Mouse (Mus musculus) testis, adult 2 months (tissue): ENCODE data around the gene Gga3. TPM values are rescaled to one million over a fixed set of nuclear protein-coding genes. Genes with fewer than 3 reads are reported as not detected.

Experiments
- H3K27ac ChIP-seq: fragments of 200-500 bp; 2 replicates; pipeline ENCODE4 v1.5.1; 2012; ENCODE audit warnings: low read depth, low read length; ENCODE audit not compliant: control insufficient read depth, insufficient read depth
- H3K27me3 ChIP-seq: fragments of 200-500 bp; 2 replicates; pipeline ENCODE4 v1.6.1; 2012; ENCODE audit warnings: mild to moderate bottlenecking, low read length, moderate library complexity; ENCODE audit not compliant: control insufficient read depth, insufficient read depth
- H3K36me3 ChIP-seq: fragments of 200-500 bp; 2 replicates; pipeline ENCODE4 v1.6.1; 2012; ENCODE audit warnings: mild to moderate bottlenecking, low read length; ENCODE audit not compliant: control insufficient read depth, insufficient read depth
- H3K4me1 ChIP-seq: fragments of 200-500 bp; 2 replicates; pipeline ENCODE4 v1.6.1; 2012; ENCODE audit warnings: low read length; ENCODE audit not compliant: control insufficient read depth, insufficient read depth
- H3K4me3 ChIP-seq: fragments of 200-500 bp; 2 replicates; pipeline ENCODE4 v1.5.1; 2012; ENCODE audit warnings: low read depth, mild to moderate bottlenecking, low read length, moderate library complexity, mixed read lengths; ENCODE audit not compliant: control insufficient read depth
- CTCF ChIP-seq: fragments of 200-500 bp; IDR thresholded peaks from 2 replicates; pipeline ENCODE4 v1.5.1; 2012; ENCODE audit warnings: low read depth, mild to moderate bottlenecking, inconsistent platforms, low read length, moderate library complexity; ENCODE audit not compliant: control insufficient read depth, insufficient read depth, insufficient replicate concordance
- POLR2A ChIP-seq: fragments of 200-500 bp; IDR thresholded peaks from 2 replicates; pipeline ENCODE4 v1.6.1; 2012; ENCODE audit warnings: low read depth, mild to moderate bottlenecking, inconsistent platforms, low read length, moderate library complexity; ENCODE audit not compliant: control insufficient read depth
- polyA plus RNA-seq: library from polyadenylated mRNA; depleted of rRNA; stranded (reverse); fragments of >200 nt; gene quantifications from 2 replicates; pipeline ENCODE4 v1.2.3, GENCODE M21; 2012

Gga3 gene
- polyA plus RNA-seq, 1 experiment, result 19.8 TPM

GRCm38 (mm10) chr11:115625877-115626276 is 22.0 kb upstream of the Gga3 start:
- peaks cover 2% of the 10 kb centered on the region; the same call in 1 of the 2 replicates for H3K4me1 ChIP-seq
- no peak overlapping the region for H3K4me3 ChIP-seq
- H3K27ac ChIP-seq, result no peak overlapping the region
- TF ChIP-seq CTCF (no peak), POLR2A (no peak)
- no peaks in the 10 kb centered on the region for H3K36me3 ChIP-seq
- H3K27me3 ChIP-seq, result no peaks in the 10 kb centered on the region

- TF ChIP-seq POLR2A, result no peak
- TF ChIP-seq CTCF, result peak; percentile 25; the same call in 1 of the 2 replicates
- no peaks in the 10 kb centered on the region for H3K36me3 ChIP-seq
- no peaks in the 10 kb centered on the region for H3K27me3 ChIP-seq
- H3K27ac ChIP-seq, result no peak overlapping the region
- H3K4me1 ChIP-seq, result peaks cover 2% of the 10 kb centered on the region; the same call in 1 of the 2 replicates
- no peak overlapping the region for H3K4me3 ChIP-seq
Observed at GRCm38 (mm10) chr11:115623487-115624070, 19.7 kb upstream of the Gga3 start.

GRCm38 (mm10) chr11:115619949-115620348 is 16.1 kb upstream of the Gga3 start:
- Histone ChIP-seq H3K27me3 (no peaks in the 10 kb centered on the region), H3K27ac (no peak overlapping the region), H3K4me1 (no peaks in the 10 kb centered on the region; the same call in 1 of the 2 replicates), H3K36me3 (no peaks in the 10 kb centered on the region), H3K4me3 (no peak overlapping the region)
- TF ChIP-seq CTCF, result no peak
- no peak for TF ChIP-seq POLR2A

GRCm38 (mm10) chr11:115618732-115619516 is 15.1 kb upstream of the Gga3 start:
- TF ChIP-seq POLR2A (no peak), CTCF (no peak)
- no peak overlapping the region for H3K4me3 ChIP-seq
- no peaks in the 10 kb centered on the region for H3K36me3 ChIP-seq

GRCm38 (mm10) chr11:115618001-115618400 is 14.2 kb upstream of the Gga3 start:
- no peak overlapping the region for H3K4me3 ChIP-seq
- TF ChIP-seq CTCF, result no peak
- no peaks in the 10 kb centered on the region for H3K27me3 ChIP-seq
- H3K4me1 ChIP-seq, result peaks cover 3% of the 10 kb centered on the region
- no peaks in the 10 kb centered on the region; the same call in 1 of the 2 replicates for H3K36me3 ChIP-seq
- no peak overlapping the region for H3K27ac ChIP-seq

More at GRCm38 (mm10) chr11:115618732-115619516, 15.1 kb upstream of the Gga3 start:
- H3K27ac ChIP-seq, result no peak overlapping the region
- no peaks in the 10 kb centered on the region; the same call in 1 of the 2 replicates for H3K4me1 ChIP-seq
- H3K27me3 ChIP-seq, result no peaks in the 10 kb centered on the region

GRCm38 (mm10) chr11:115616893-115617292 is 13.0 kb upstream of the Gga3 start:
- no peak overlapping the region for H3K27ac ChIP-seq
- H3K4me3 ChIP-seq, result no peak overlapping the region
- no peak for TF ChIP-seq CTCF
- TF ChIP-seq POLR2A, result no peak
- H3K36me3 ChIP-seq, result peaks cover under 1% of the 10 kb centered on the region
- H3K27me3 ChIP-seq, result no peaks in the 10 kb centered on the region
- peaks cover 4% of the 10 kb centered on the region for H3K4me1 ChIP-seq

GRCm38 (mm10) chr11:115616371-115616770 is 12.5 kb upstream of the Gga3 start:
- Histone ChIP-seq H3K4me3 (no peak overlapping the region), H3K27ac (no peak overlapping the region), H3K36me3 (peaks cover 3% of the 10 kb centered on the region), H3K4me1 (peaks cover 8% of the 10 kb centered on the region), H3K27me3 (no peaks in the 10 kb centered on the region)
- TF ChIP-seq CTCF (no peak), POLR2A (no peak)
